Mouse (Mus musculus) bone marrow, adult 2 months (tissue): ENCODE data around the gene Crmp1. TPM values are rescaled to one million over a fixed set of nuclear protein-coding genes. Genes with fewer than 3 reads are reported as not detected.

Experiments
- H3K27ac ChIP-seq: fragments of 200-500 bp; 2 replicates; pipeline ENCODE4 v1.5.1; 2012; ENCODE audit warnings: low read depth, mild to moderate bottlenecking, control low read depth, inconsistent platforms, low read length; ENCODE audit not compliant: control insufficient read depth, poor library complexity, insufficient read depth
- H3K4me1 ChIP-seq: fragments of 200-500 bp; 2 replicates; pipeline ENCODE4 v1.6.1; 2011; ENCODE audit warnings: low read length; ENCODE audit not compliant: control insufficient read depth, insufficient read depth
- H3K4me3 ChIP-seq: fragments of 200-500 bp; replicated peaks from 2 replicates; pipeline ENCODE3; 2011; ENCODE audit warnings: mild to moderate bottlenecking, low read depth, low read length, control low read depth; ENCODE audit not compliant: control insufficient read depth
- CTCF ChIP-seq: fragments of 200-500 bp; IDR thresholded peaks from 2 replicates; pipeline ENCODE4 v1.5.1; 2011; ENCODE audit warnings: low read length, control low read depth; ENCODE audit not compliant: control insufficient read depth, insufficient read depth
- POLR2A ChIP-seq: fragments of 200-500 bp; IDR thresholded peaks from 2 replicates; pipeline ENCODE4 v1.6.1; 2011; ENCODE audit warnings: low read depth, mild to moderate bottlenecking, control low read depth, low read length, borderline replicate concordance; ENCODE audit not compliant: control insufficient read depth
- WGBS: fragments of 180-500 bp; shearing (Covaris S2); methylation state at CpG from one replicate; pipeline ENCODE4 v1.1.7; 2018; 5-methylcytosine and 5-hydroxymethylcytosine counted together
- polyA plus RNA-seq: library from polyadenylated mRNA; stranded (reverse); fragments of >200 nt; gene quantifications from 2 replicates; pipeline ENCODE4 v1.2.4, GENCODE M21; 2011; ENCODE audit warnings: low replicate concordance; ENCODE audit not compliant: missing spikeins, insufficient read depth, insufficient read length

Gene Crmp1
- polyA plus RNA-seq, 1 experiment, result 2.8 TPM

- Histone ChIP-seq H3K27ac (no peak overlapping the region), H3K4me3 (no peak overlapping the region), H3K4me1 (no peaks in the 10 kb centered on the region)
- WGBS, result 67% methylated on average over 2 of the region's 2 CpGs
- TF ChIP-seq POLR2A (no peak), CTCF (no peak)
Observed at GRCm38 (mm10) chr5:37206364-37206763, 35.4 kb upstream of the Crmp1 start.

- H3K4me1 ChIP-seq, result no peaks in the 10 kb centered on the region
- TF ChIP-seq CTCF (no peak), POLR2A (no peak)
- H3K4me3 ChIP-seq, result no peak overlapping the region
- WGBS, result 81% methylated on average over 9 of the region's 9 CpGs
- H3K27ac ChIP-seq, result no peak overlapping the region
Observed at GRCm38 (mm10) chr5:37212938-37213708, 28.6 kb upstream of the Crmp1 start.

GRCm38 (mm10) chr5:37213709-37214103, 28.0 kb upstream of the Crmp1 start:
- no peak for TF ChIP-seq POLR2A
- WGBS, result 55% methylated on average over 4 of the region's 4 CpGs
- H3K27ac ChIP-seq, result no peak overlapping the region

GRCm38 (mm10) chr5:37214614-37215013, 27.1 kb upstream of the Crmp1 start:
- TF ChIP-seq POLR2A, result no peak
- TF ChIP-seq CTCF, result no peak
- Histone ChIP-seq H3K27ac (no peak overlapping the region), H3K4me1 (no peaks in the 10 kb centered on the region), H3K4me3 (no peak overlapping the region)
- 86% methylated on average over 6 of the region's 6 CpGs for WGBS

More at GRCm38 (mm10) chr5:37213709-37214103, 28.0 kb upstream of the Crmp1 start:
- Histone ChIP-seq H3K4me1 (no peaks in the 10 kb centered on the region), H3K4me3 (no peak overlapping the region)

- TF ChIP-seq CTCF, result no peak
- TF ChIP-seq POLR2A, result no peak
- Histone ChIP-seq H3K27ac (no peak overlapping the region), H3K4me1 (no peaks in the 10 kb centered on the region), H3K4me3 (no peak overlapping the region)
- WGBS, result 81% methylated on average over 7 of the region's 7 CpGs
Observed at GRCm38 (mm10) chr5:37215276-37215675, 26.5 kb upstream of the Crmp1 start.

- H3K4me1 ChIP-seq, result no peaks in the 10 kb centered on the region
- no peak overlapping the region for H3K4me3 ChIP-seq
- no peak overlapping the region for H3K27ac ChIP-seq
- 44% methylated on average over 5 of the region's 5 CpGs for WGBS
- TF ChIP-seq POLR2A, result no peak
- TF ChIP-seq CTCF, result no peak
Observed at GRCm38 (mm10) chr5:37219615-37220014, 22.1 kb upstream of the Crmp1 start.

GRCm38 (mm10) chr5:37220575-37220974, 21.2 kb upstream of the Crmp1 start:
- Histone ChIP-seq H3K4me3 (no peak overlapping the region), H3K27ac (no peak overlapping the region), H3K4me1 (no peaks in the 10 kb centered on the region)
- WGBS, result 74% methylated on average over 5 of the region's 5 CpGs
- TF ChIP-seq POLR2A, result no peak
- no peak for TF ChIP-seq CTCF

- 55% methylated on average over 6 of the region's 6 CpGs for WGBS
- TF ChIP-seq CTCF (no peak), POLR2A (no peak)
- no peak overlapping the region for H3K4me3 ChIP-seq
- no peak overlapping the region for H3K27ac ChIP-seq
- no peaks in the 10 kb centered on the region for H3K4me1 ChIP-seq
Observed at GRCm38 (mm10) chr5:37221563-37221962, 20.2 kb upstream of the Crmp1 start.

- no peak for TF ChIP-seq CTCF
- TF ChIP-seq POLR2A, result no peak
Observed at GRCm38 (mm10) chr5:37222316-37222715, 19.4 kb upstream of the Crmp1 start.

GRCm38 (mm10) chr5:37225708-37226107, 16.0 kb upstream of the Crmp1 start:
- Histone ChIP-seq H3K4me3 (no peak overlapping the region), H3K27ac (no peak overlapping the region), H3K4me1 (no peaks in the 10 kb centered on the region)
- 81% methylated on average over 1 of the region's 1 CpGs for WGBS
- TF ChIP-seq CTCF, result no peak
- no peak for TF ChIP-seq POLR2A

More at GRCm38 (mm10) chr5:37222316-37222715, 19.4 kb upstream of the Crmp1 start:
- Histone ChIP-seq H3K4me3 (no peak overlapping the region), H3K27ac (no peak overlapping the region), H3K4me1 (no peaks in the 10 kb centered on the region)
- 79% methylated on average over 8 of the region's 8 CpGs for WGBS
